Mouse (Mus musculus): ENCODE measurements around the gene Rhog.

DNA sequence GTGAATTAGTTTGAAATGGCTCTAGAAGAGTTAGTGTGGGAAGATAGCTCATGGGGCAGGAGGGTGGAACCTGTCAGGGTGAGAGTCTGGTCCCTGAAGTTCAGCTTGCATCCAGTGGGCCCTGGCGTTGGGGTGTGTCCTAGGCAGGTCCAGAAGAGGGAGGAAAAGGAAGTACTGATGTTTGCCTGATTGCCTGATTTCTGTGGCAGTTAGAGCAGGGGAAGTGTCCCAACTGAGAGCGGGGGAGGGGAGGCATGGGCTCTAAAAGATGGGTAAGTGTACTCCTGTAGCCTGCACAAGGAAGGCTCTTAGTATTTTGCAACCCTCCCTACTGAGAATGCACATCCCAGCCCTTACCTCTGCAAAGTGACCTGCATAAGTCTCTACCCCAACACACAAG is 12.0 kb downstream of the Rhog start:
- TF ChIP-seq POLR2A (IDR thresholded peaks at IDR 0.05; ENCODE audit: extremely low read depth, insufficient read depth, low read length) (no peak), CTCF (IDR thresholded peaks at IDR 0.05; ENCODE audit: extremely low read depth, insufficient read depth, low read length) (no peak)
